Mouse (Mus musculus): Measurements from ENCODE around the gene Tie1.

DNA sequence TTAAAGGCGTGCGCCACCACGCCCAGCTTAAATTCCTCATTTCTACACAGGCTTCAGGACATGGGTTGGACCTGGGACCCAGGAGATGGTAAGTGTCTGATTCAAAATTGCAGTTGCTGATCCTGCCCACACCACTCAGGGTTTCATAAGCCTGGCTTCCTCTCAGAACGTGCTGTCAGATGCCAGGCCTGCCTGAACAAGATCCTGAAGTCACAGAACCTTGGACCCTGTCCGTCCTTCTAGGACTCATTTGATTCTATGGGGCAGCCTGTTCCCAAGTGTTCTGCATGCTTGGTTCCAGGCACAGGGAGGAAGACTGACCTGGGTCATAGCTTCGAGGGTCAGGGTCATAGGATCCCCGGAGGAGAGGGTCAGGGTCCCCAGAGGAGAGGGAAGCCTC lies 43.7 kb upstream of the Tie1 start:
- no peak for TF ChIP-seq ZNF384 (IDR thresholded peaks at IDR 0.05; ENCODE audit: low read depth, low read length)
- no peak for TF ChIP-seq CHD2 (IDR thresholded peaks at IDR 0.05; ENCODE audit: low read depth, low read length)
- TF ChIP-seq MAFK (IDR thresholded peaks at IDR 0.05; ENCODE audit: insufficient read depth, low read depth, low read length), result no peak
